Mouse (Mus musculus) kidney, postnatal 4 days (tissue): ENCODE data around the gene Rhno1.
"Not testable (repeated sequence)": the region's sequence is repeated elsewhere in the genome, so short reads cannot be mapped to it uniquely, and the experiment has no call there.

Source experiments
- DNase-seq, 2 experiments: peaks; one replicate each; pipeline ENCODE4 v3.0.0; 2021; ENCODE audit warnings: mixed read lengths in 2 of 2

The Rhno1 gene

DNA sequence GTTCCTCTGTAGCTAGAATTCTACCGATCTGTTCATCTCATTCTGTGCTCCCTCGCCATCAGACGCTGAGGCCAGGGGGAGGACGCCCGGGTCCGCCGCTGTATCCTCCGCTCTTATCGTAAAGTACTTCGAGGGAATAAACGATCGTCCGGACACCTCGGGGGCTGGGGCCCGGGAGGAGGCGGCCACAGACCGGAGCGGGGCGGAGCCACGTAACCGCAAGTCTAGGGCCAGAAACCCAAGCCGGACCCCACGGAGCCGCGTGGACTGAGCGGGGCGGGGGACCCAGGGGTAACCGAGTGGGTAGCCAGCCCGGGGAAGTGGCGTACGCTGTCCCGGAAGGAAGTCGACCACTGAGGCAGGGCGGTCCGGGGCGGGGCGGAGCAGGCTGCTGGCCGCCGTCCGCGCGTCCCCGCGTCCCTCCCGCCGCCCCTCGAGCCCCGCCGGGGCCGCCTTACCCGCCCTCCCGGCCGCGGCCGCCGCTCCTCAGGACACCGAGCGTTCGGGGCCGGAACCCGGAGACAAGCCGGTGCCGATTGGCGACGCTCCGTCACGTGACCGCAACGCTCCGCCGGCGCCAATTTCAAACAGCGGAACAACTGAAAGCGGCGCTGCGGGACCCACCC lies at the start of gene Rhno1, which contains the start of gene Foxm1:
Gene Rhno1 (minus strand): TSS at position 531 of the 626 bp plus-strand sequence.
Gene Foxm1 (plus strand): TSS at position 587 of the 626 bp plus-strand sequence.
- DNase-seq = peak; percentile 90 to 94

DNA sequence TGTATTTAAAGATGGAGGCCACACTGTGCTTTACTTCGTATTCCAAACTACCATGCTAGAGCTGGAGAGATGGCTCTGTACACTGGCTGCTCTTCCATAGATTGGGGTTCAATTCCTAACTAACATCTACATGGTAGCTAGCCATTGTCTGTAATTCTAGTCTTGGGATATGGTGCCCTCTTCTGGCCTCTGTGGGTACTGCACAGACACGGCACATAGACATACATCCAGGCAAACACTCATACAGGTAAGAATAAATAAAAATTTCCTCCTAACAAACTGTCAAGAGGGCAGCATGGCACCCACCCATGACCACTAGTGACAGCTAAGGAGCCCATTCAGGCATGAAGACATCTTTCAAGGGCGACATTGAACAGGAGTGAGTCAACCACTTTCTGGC lies 48.4 kb upstream of the Rhno1 start:
- peak; percentile 88 for DNase-seq

DNA sequence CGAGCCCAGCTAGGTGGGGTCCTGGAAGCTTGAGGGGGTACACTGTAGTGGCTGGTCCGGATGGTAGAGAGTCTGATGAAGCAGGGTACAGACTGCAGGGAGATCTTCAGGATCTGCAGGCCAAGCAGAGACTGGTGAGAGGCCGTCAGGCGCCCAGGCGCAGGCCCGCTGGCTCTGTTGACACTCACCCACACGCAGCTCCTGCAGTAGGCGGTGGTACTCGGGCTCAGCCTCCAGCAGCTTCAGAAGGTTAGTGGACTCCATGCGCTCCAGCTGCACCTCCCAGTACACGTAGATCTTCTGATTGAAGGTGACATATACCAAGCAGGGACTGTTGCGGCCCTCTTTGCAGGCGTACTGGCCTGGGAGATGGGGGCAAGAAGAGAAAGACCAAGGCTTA lies 47.6 kb upstream of the Rhno1 start:
- no peak for DNase-seq

- DNase-seq = no peak
Measured at GRCm38 (mm10) chr6:128408544-128409125, 45.9 kb upstream of the Rhno1 start.

GRCm38 (mm10) chr6:128404708-128405107 lies 42.0 kb upstream of the Rhno1 start:
- DNase-seq = peak in 1 of 2 experiments; percentile 36

DNA sequence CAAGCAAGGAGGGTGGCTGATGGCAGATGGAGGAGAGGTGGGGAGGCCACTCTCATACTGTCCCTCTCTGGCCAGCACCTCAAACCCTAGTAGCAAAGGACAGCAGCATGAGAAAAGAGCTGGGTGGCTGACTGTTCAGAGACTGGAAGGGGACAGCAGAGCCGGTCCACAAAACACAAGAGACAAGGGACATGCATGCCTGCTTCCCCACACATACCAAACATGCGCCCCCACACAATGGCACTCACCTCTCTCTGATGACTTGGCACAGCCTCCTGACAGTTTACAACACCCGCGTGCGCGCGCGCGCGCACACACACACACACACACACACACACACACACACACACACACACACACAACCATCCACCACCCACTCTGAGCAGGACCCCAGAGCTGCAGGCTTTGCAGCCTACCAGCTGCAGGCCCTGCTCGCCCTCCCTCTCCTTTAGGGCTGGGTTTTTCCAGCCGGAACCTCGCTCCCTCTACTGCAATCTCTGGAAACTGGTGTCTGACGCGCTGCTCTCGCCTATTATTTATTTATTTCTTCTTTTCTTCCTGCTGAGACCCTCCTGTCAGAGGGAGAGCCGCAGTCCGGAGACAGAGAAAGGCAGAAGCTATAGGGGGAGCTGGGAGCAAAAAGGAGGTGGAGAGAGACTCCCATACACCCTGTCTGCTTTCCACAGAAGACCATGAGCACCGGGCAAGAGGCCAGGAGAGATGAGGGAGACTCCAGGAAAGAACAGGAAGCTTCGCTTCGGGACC lies 36.9 kb upstream of the Rhno1 start:
- DNase-seq = peak; percentile 70 to 76

DNA sequence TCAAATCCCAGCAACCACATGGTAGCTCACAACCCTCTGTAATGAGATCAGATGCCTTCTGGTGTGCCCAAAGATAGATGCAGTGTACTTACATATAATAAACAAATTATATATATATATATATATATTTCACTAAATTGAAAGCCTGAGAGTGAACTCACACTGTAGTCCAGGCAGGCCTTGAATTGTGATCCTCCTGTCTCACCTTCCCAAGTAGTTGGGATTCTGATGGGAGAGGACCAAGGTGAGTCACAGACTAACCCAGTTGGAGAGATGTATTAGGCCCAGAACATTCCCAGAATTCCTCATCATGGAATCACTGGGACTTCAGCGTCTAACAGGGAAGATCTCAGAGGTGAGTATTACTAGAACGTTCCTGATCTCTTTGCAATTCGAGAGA lies 36.3 kb upstream of the Rhno1 start, which contains the start of gene Nrip2:
Gene Nrip2 (plus strand): TSS at position 301 of the 400 bp plus-strand sequence.
- DNase-seq = no peak

DNA sequence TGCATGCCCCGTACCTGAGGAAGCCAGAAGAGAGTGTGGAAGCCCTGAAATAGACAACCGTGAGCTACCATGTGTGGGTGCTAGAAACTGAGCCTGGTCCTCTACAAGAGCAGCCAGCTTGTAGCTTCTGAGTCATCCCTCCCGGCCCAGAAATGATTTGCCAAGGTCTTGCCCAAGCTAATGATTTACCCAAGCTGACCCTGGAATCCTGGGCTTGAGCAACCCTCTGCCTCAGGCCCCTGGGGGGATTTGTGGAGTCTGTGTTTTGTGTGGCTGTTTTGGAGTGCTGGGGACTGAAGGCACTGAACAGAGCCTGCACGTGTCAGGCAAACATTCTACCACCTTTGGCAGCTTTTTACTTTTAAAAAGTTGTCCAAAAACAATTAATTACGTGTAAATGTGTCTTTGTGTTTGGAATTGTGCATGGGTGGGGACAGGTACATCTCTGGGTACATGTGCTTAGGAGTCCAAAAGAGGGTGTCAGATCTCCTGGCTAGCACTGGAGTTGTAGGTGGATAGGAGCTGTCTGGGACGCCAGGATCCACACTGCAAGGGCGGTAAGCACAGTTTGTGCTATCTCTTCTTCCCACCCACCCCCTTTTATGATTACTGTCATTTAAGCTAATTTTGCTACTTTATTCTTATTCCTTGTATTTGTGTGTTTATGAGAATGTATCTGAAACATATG lies 35.0 kb upstream of the Rhno1 start:
- DNase-seq = peak; percentile 67 to 78

DNA sequence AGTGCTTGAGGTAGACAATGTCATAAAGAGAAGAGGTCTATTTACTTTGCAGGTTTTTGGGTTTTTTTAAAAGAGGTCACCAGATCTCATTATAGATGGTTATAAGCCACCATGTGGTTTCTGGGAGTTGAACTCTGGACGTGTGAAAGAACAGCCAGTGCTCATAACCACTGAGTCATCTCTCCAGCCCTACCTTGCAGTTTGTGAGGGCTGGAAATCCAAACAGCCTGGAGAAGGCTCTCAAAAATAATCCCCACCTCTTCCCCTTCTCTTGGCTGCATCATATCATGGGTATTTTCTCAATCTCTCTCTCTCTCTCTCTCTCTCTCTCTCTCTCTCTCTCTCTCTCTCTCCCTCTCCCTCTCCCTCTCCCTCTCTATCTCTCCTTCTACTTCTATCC lies 28.0 kb upstream of the Rhno1 start:
- DNase-seq = no peak

DNA sequence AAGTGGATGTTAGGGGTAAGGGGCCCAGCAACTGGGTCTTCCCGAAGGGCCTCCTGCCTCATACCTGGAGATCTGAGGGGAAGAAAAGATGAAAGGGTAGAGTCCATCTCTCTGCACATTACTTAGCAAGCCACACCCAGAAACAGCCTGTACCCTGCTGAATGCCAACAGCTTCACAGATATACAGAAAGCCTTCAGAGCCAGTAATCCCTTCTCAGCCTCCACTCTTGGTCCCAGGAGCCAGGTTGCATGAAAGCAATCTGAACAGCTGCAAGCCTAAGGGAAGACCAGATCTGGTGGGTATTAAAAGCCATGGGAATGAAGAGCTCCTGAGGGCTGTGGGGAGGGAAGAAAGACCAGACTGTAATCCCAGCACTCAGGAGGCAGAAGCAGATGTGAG lies 26.5 kb upstream of the Rhno1 start:
- DNase-seq = no peak

- DNase-seq = no peak
Measured at GRCm38 (mm10) chr6:128385026-128385425, 22.3 kb upstream of the Rhno1 start.

DNA sequence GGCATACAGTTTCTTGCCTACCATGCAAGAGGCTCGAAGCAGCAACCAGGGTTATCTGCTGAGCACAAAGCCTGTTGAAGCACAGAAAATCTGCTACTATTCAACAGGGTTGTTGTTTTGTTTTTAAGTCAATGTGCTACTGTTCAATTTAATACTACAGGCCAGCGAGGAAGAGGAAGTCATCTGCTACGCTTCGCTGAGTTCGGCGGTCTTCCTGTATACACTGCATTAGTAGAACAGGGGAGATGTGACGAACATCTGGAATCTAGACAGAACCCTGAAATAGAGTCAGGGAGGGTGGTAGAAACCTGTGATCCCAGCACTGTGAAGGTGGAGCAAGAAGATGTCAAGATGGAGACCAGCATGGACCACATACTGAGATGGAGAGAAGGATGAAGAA lies 21.0 kb upstream of the Rhno1 start:
- no peak for DNase-seq

DNA sequence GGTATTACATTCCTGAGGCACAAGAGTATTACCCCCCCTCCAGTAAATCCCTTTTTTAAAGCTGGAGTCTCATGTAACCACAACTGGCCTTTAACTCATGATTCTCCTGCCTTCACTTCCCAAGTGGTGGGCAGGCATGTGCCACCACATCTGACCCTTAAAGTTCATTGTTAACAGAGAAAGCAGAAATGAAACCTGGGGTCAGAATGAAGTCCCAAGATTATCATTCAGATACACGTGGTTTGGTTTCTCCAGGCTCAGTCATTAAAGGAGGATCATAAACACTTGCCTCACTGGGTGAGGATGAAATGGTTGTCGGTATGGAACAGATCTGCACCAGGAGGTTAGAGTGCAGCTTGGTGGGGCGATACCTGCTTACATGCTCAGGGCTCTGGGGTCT lies 18.5 kb upstream of the Rhno1 start:
- no peak for DNase-seq

GRCm38 (mm10) chr6:128380594-128381167 lies 18.0 kb upstream of the Rhno1 start:
- DNase-seq = not testable (repeated sequence)

GRCm38 (mm10) chr6:128379636-128380035 lies 16.9 kb upstream of the Rhno1 start:
- no peak for DNase-seq

- no peak for DNase-seq
Measured at GRCm38 (mm10) chr6:128376371-128377085, 13.8 kb upstream of the Rhno1 start.

DNA sequence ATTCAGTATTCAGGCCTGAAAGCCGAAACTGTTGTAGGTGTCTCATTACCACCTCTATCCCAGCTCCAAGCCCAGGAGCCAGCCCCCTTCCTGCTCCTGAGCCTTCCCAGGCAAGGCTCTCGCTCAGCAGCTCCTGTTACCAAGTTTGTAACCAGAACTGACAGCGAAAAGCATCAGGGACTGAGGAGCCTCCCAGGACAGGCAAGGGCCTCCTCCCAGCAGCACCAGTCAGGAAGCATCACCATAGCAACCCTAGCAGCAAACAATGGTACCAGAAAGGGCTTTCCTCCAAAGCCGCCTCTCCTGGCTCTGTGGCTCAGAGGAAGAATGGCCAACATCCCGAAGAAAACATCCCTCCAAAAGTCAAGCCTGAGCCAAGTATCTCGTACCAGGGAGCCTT lies 12.5 kb upstream of the Rhno1 start, which contains the start of the genes Tex52 and Gm44596:
Gene Tex52 (plus strand): TSS at position 265 of the 400 bp plus-strand sequence.
Gene Gm44596 (plus strand): TSS at position 312 of the 400 bp plus-strand sequence.
- peak in 1 of 2 experiments; percentile 24 for DNase-seq

GRCm38 (mm10) chr6:128370040-128370439 lies 7.3 kb upstream of the Rhno1 start:
- DNase-seq = no peak

GRCm38 (mm10) chr6:128366466-128366865 lies 3.8 kb upstream of the Rhno1 start:
- DNase-seq = no peak

GRCm38 (mm10) chr6:128364721-128365120 lies 2.0 kb upstream of the Rhno1 start:
- DNase-seq = no peak

DNA sequence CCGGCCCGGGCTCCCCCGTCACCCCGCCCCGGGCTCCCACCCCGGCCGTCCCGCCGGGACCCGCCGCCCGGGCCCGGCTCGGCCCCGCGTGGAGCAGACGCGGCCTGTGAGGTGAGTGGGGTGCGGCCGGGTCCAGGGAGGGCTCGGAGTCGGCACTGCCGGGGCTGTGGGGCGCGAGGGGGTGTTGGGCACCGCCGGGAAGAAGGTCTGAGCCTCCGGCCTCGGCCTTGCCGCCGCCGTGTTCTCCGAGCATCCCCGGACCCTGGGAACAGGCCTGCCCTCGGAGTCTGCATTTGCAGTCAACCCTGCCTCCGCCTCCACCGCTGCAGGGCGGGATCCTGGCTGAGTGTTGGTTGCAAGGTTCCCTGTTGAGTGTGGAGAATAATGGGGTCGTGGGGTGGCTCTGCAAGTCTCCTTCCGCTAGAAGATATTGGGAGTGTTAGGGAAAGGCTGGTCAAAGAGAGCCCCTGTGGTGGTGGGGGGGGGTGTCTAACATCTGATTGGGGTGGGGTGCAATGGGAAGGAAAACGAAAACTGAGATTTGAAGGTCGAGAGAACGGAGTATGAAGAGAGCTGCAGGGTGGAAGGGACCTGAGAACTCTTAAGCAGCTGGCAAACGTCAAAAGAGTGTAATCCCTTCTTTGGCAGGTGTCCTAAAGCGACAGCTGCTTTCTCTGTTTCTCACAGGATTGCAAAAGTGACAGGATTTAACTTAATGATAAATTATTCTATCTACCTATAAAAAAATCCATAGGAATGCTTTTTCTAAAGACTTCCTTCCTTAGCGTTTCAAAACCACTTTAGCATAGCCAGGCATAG lies 505 bp upstream of the Rhno1 start:
- DNase-seq = peak in 1 of 2 experiments; percentile 42
